Mouse (Mus musculus) adrenal gland, adult 2 months (tissue): ENCODE measurements around the gene Bahcc1. TPM values are rescaled to one million over a fixed set of nuclear protein-coding genes. Genes with fewer than 3 reads are reported as not detected.

Source experiments
- DNase-seq: peaks from one replicate; pipeline ENCODE4 v3.0.0; 2021
- polyA plus RNA-seq: library from polyadenylated mRNA; depleted of rRNA; stranded (reverse); fragments of >200 nt; gene quantifications from 2 replicates; pipeline ENCODE4 v1.2.3, GENCODE M21; 2012
- total RNA-seq, 2 experiments: library from RNA; stranded (reverse); gene quantifications; 2 replicates each; pipeline ENCODE4 v1.2.3; 2021

Bahcc1 gene
- total and polyA plus RNA-seq, 3 experiments, result 9.2 to 21.9 (median 19.5) TPM

GRCm38 (mm10) chr11:120242726-120243530, 10.2 kb downstream of the Bahcc1 start:
- no peak for DNase-seq

- no peak for DNase-seq
Measured at GRCm38 (mm10) chr11:120243531-120243820, 10.7 kb downstream of the Bahcc1 start.

- DNase-seq, result no peak
Measured at GRCm38 (mm10) chr11:120248160-120248793, 15.5 kb downstream of the Bahcc1 start.

GRCm38 (mm10) chr11:120248899-120249298, 16.2 kb downstream of the Bahcc1 start:
- DNase-seq, result no peak

GRCm38 (mm10) chr11:120250991-120251949, 18.5 kb downstream of the Bahcc1 start:
- no peak for DNase-seq

GRCm38 (mm10) chr11:120251950-120252308, 19.2 kb downstream of the Bahcc1 start:
- DNase-seq, result no peak

GRCm38 (mm10) chr11:120252398-120252797, 19.7 kb downstream of the Bahcc1 start:
- DNase-seq, result no peak

- no peak for DNase-seq
Measured at GRCm38 (mm10) chr11:120252843-120253645, 20.3 kb downstream of the Bahcc1 start.

GRCm38 (mm10) chr11:120253646-120254315, 21.0 kb downstream of the Bahcc1 start:
- DNase-seq, result no peak

- no peak for DNase-seq
Measured at GRCm38 (mm10) chr11:120254420-120254819, 21.7 kb downstream of the Bahcc1 start.

GRCm38 (mm10) chr11:120255038-120255437, 22.3 kb downstream of the Bahcc1 start:
- DNase-seq, result peak; percentile 94

GRCm38 (mm10) chr11:120255499-120255898, 22.8 kb downstream of the Bahcc1 start:
- DNase-seq, result no peak

- no peak for DNase-seq
Measured at GRCm38 (mm10) chr11:120256108-120256507, 23.4 kb downstream of the Bahcc1 start.

GRCm38 (mm10) chr11:120256543-120256942, 23.8 kb downstream of the Bahcc1 start:
- DNase-seq, result peak; percentile 38

GRCm38 (mm10) chr11:120256981-120257820, 24.5 kb downstream of the Bahcc1 start:
- DNase-seq, result peak; percentile 92

GRCm38 (mm10) chr11:120257911-120258310, 25.2 kb downstream of the Bahcc1 start:
- no peak for DNase-seq

- DNase-seq, result no peak
Measured at GRCm38 (mm10) chr11:120258896-120259689, 26.3 kb downstream of the Bahcc1 start.

- DNase-seq, result peak; percentile 51
Measured at GRCm38 (mm10) chr11:120259792-120260768, 27.3 kb downstream of the Bahcc1 start.
